Mouse (Mus musculus) gastrocnemius, postnatal 4 days (tissue): ENCODE results near the gene Itgav. TPM values are rescaled to one million over a fixed set of nuclear protein-coding genes. Genes with fewer than 3 reads are reported as not detected.
A peak's percentile ranks its signal among the peaks of the same experiment; 100 is the strongest.
"Not testable (repeated sequence)": the region's sequence is repeated elsewhere in the genome, so short reads cannot be mapped to it uniquely, and the experiment has no call there.

Source experiments
- DNase-seq, 2 experiments: peaks; one replicate each; pipeline ENCODE4 v3.0.0; 2021 to 2022; ENCODE audit warnings: low spot score in 2 of 2, mixed read lengths in 2 of 2
- total RNA-seq, 2 experiments: library from RNA; stranded (reverse); gene quantifications; 2 replicates each; pipeline ENCODE4 v1.2.3; 2021

The Itgav gene
- total RNA-seq, 2 experiments from 2014 or later, result 69.8 to 73.2 TPM

DNA sequence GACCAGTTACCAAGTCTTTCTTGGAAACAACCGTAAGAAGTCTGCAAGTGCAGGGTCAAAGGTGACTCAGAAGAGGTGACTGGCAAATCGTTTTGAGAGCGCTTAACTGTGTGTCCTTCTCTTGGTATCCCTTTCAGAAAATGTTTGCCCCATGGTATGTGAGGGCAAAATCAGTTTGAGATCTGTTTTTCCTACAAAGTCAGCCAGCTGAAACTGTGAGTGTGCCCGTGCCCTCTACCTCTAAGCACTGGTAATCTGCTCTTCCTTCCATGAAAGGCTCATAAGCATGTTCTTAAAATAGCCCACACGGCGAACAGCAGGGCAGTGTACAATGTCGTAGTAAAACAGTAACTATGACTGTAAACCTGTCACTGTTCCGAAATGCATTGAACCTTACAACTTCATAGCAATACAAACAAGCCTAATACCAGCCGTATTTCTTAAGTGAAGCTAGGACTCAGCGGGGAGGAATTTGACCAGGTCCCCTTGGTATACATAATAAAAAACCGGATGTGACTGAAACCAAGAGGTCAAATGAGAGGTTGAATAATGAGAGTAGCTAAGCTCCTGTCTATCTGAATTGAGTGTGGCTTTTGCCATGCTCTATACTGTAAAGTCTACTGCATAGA is 14.2 kb upstream of the Itgav start:
- DNase-seq, result no peak

DNA sequence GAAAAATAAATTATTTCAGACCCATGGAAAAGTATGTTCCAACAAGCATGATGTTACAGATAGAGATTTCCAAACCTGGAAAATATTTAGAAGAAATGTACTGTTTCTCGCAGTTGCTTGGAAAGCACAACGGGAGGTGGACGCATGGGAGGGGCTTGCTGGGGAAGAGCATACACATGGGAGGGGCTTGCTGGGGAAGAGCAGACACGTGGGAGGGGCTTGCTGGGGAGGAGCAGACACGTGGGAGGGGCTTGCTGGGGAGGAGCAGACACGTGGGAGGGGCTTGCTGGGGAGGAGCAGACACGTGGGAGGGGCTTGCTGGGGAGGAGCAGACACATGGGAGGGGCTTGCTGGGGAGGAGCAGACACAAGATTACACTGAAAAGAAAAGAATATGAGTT is 10.9 kb upstream of the Itgav start:
- DNase-seq, result not testable (repeated sequence)

DNA sequence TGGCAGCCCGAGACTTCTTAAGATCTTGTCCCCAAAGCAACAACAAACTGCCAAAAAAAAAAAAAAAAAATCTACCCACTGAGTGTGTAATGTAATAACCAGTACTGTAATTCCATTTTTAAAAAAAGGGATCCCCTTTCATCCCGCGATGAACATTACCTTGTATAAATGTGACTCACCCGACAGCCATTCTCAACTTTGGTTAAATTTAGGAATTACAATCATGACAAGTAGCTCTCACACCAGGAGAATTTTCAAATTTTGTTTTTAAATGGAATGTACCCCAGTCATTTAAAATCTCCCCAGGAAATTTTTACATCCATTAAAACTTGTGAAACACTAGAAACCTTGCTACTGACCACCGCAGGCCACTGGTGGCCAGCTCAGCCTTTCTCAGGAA is 10.3 kb upstream of the Itgav start:
- DNase-seq, result no peak

DNA sequence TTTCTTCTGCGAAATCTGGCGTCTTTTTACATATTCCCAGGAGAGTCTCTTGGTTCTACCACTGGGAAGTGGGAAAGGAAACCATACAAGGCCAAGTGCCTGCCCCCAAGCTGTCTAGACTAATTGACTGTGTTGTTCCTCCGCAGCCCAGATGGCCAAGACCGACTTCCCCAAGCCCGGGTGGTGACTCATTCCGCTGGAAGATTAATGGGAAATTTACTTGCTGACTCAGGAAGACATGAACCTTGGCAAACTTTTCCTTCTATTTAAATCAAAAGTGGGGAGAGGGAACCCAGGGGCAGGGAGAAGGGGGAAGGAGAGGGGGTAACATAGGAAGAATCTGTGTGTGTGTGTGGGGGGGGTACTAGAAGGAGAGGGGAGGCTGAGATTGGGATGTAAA is 9.4 kb upstream of the Itgav start:
- peak; percentile 29 to 69 for DNase-seq

DNA sequence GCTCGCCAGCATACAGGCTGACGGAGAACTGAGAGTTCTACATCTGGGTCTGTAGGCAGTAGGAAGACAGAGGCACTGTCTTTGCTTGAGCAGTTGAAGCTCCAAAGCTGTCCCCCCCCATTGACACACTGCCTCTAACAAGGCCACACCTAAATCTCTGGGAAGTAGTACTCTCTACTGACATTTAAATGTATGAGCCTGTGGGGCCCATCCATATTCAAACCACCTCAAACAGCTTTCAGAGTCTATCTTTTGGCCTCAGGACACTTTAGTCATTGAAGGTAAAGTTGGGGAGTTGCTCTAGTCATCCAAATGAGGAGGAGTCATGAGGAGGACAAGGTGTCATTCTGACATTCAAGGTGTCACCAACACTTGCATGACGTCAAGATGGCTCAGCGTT is 5.9 kb upstream of the Itgav start:
- DNase-seq, result no peak

DNA sequence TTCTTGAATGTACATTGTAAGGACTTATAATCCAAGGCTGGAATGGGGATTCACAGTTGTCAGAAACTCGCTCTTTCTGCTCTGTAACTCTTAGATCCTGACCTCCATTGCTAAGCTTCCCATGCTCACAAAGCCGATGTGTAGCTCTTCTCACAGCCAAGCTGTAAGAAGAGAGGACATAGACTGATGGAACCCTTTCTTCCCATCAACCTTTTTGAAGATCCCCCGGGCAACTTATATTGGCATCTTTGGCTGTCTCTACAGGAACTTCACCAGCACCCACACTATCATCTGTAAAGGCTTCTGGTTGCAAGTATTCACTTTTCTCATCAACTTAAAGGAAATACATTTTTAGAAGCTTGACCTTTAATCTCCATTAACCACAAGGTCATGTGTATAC is 2.6 kb upstream of the Itgav start:
- no peak for DNase-seq

DNA sequence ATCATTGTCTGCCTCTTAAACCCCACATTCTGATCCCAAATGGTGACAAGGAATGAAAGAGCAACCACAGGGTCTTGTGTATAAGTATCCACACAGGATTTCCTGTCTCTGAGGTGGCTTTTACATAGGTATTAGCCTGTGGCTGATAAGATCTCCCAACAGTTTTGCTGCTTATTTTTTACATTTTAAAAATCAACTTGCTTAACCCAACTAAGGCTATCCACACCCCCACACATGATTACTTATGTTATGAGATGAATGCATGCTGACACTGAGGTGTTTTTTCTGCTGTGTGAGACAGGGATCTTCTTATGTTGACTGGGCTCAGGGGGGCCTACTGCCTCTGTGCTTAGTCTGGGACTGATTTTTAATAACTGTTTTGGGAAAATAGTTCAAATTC is 1.3 kb upstream of the Itgav start:
- no peak for DNase-seq

DNA sequence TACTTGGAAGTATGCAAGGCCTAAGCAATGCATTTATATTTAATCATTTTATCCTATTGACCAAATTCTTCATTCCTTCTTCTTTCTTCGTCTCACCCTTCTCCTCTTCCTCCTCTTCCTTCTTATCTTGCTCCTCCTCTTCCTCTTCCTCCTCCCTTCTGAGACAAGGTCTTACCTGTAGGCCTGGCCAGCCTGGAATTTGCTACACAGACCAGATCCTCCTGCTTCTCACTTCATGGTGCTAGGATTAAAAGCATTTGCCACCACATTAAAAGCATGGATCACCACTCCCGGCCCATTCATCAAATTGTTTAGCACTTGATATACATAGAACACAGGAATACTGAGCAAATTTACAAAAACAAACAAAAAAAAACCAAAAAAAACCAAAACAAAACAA is 851 bp upstream of the Itgav start:
- DNase-seq, result no peak

DNA sequence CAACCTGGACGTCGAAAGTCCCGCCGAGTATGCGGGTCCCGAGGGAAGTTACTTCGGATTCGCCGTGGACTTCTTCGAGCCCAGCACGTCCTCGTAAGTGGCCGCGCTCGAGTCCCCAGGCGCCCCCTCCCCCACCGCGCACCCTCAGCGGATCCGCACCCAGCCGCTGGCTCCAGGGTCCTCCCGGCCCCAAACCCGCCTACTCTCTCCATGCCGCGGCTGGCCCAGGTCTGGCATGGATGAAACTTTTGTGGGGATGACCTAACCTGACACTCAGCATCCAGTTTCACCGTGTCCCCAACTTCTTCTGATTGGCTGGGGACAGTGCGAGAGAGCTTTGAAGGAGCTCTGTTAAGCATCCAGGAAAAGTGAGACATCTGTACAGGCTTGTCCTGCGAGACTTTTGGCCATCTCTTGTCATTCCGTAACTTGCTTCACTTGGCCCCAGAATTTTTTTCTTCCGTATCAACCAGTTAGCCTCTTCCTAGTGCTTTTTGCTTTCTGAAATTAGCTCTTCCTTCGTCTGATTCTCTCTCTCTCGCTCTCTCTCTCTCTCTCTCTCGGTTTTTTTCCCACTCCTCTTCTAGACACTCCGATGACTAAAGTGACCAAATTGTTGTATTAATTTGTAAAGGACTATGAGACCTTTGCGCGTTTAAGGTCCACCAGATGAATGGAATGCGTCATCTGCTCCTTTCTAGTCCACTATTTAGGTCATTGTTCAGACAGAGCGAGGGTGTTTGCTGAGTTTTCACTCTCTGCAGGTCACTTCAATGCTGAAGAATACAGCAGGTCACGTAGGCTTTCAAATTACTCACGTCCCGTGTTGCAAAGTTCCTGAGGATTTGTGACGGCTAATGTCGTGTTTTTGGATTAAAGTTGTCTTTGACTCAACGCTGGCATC is 882 bp downstream of the Itgav start:
- peak; percentile 50 to 68 for DNase-seq

DNA sequence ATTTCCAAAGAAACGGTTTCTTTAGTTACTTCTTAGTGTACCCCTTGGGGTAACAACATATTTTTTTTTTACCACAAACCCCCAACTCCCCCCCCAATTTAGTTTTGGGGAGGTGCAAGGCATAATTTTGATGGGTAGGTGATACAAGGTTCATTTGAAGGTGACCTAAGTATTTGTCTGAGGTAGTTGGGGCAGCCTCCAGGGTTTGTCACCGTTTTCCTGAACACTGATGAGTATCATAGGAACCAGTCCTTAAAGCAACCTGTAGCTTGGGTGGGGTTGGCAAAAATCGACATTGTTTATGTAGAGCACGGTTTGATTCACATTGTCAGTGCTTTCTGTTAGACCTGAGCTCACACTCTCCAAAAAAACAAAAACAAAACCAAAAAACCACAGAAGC is 1.6 kb downstream of the Itgav start:
- DNase-seq, result no peak

DNA sequence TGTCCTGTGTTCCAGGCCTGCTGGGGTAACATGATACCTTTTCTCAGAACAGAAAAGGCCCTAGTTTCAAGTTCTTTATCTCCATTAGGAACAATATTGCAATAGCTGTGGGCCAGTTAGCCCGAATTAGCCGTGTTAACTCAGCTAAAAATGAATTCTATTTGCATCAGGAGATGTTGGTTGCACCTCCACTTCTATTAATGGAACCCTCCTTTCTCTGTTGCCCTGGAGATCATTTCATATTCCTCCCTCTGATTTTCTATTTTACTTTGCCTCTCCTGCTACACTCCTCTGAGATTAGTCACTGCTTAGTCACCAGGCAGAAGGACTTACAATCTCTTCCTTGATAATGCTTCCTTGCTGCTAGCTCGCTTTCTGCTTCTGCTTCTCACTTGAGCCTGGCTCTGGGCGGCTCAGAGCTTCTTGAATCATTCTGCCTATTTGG is 4.1 kb downstream of the Itgav start:
- no peak for DNase-seq

DNA sequence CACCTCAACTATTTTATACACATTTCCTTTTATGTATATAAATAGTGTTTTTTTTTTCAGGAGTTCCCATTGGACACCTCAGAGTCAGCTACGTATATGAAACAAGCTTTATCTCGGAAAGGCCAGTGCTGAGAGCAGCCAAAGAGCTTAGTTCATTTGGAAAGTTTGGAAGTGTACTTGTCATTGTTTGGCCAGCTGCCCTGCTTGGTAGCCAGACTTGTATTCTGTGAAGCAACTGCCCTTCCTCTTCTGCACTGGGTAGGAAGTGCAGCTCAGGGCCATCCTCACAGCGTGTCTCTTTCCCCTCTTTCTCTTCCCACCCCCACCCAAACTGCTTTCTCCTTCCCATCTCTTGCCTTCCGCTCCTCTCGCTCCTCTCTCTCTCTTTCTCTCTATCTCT is 5.1 kb downstream of the Itgav start:
- peak; percentile 44 to 76 for DNase-seq

DNA sequence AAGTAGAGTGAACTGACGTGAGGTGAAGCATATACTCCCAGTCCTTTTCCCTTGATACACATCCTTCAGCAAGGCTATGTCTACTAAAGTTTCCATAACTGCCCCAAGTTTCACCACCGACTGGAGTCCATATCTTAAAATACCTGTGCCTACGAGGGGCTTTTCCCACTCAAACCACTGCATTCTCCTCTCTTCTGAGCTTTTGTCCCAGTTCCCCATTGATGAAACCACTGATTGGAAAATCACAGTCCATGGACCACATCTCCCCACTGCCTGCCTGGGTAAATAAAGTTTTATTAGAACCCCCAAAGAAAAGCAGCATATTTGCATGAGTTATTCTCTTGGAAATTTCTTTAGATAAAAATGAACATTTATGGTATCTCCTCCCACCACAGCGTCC is 8.7 kb downstream of the Itgav start:
- no peak for DNase-seq

DNA sequence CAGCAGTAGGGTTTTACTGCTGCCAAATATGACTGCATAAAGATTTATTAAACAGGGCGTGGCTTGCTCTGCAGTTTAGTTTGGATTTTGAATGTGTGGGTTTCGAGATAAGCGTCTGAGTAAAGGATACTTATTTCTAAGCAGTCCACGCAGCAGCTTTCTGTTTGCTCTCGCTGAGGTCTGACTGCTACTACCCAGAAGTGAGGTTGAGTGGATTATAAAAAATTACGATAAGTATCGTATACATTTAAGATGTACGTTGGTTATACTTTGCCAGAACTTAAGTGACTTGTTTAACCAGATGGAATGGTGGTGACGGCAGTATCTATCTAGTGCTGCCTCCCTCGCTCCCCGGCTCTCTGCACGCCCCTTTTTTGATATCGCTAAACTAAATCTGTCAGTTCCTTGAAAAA is 9.8 kb downstream of the Itgav start:
- no peak for DNase-seq

DNA sequence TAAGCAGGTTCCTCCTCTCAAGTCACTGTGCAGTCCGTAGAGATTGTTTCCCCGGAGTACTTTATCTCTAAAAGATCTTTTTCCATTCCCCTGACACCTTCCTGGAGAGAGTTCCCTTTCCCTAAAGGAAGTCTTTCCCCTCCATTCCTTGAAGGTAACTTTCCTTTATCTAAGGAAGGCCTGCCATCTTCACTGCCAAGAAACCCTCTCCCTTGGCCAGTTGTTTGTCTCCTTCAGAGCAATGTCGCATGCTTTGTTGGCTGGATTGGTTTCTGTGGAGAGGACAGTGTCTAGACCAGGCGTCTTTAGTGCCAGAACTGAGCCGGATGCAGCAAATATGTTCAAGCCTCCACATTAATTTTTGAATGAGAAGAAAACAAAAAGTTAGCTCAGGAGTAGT is 11.1 kb downstream of the Itgav start:
- no peak for DNase-seq

DNA sequence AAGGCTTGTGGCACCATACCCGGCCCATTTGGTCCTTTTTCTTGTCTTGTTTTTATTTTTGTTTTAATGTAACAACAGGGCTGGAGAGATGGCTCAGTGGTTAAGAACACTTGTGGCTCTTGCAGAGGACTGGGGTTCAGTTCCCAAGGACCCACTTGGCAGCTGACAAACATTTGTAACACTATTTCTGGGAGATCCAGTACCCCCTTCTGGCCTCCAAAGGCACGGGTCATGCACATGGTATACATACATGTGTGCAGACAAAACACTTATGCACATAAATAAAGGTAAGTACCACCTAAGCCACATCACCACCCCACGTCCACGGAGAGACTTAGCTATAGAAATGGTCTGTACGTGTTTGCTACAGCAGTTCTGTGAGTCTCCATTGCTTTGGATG is 12.6 kb downstream of the Itgav start:
- no peak for DNase-seq

DNA sequence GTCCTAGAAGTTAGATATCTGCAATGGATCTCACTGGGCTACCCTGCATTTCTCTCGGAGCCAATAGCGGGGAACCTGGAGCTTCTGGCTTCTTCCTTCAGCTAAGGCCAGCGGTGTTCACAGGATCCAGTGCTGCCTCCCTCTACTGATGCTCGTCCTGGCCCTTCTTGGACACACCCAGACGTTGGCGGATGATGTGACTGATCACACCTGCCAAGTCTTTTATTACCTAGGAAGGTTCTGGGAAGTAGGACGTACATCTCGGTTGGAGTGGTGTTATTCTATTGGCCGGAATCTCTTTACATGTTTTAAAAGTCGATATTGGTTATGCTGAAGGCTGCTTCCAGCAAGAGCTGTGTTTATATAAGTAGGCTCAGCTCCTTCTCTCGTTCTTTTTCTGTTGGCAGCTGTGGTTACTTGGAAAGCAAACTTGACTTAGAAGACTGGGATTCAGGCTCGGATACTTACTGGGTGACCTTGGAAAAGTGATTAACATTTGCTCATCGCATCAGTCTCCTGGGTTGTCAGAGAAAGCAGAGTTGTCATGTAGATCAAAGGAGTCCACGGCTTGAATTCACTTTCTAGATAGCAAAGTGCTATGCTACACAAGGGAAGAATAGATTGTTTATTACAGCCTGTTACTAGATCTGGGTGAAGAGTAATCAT is 14.5 kb downstream of the Itgav start:
- no peak for DNase-seq

DNA sequence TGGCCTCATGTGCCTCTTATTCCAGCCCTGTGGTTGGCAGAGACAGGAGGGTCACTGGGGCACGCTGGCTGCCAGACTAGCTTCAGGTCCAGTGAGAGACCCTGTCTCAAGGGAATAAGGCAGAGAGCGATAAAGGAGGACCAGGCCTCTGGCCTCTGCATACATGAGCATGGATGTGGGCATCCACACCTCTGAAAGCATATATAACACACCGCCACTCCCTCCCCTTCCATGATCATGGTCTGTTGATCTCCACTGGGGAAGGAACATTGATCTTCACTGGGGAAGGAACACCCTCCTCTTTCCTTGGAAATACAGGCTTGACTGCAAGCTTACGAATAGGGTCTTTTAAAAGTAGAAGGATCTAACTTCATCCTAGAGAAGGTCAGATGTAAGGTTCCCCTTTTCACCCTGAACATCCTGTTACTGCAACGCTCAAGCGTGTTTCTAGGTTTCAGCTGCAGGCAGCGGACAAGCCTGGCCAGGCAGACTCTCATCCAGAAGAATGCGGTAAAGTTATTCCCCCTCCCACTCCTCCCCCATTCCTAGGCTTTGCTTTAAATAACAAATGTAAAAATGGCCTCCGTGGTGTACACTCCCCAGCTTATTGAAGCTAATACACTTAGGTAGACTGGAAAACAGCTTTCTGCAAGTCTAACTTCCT is 15.4 kb downstream of the Itgav start:
- no peak for DNase-seq

DNA sequence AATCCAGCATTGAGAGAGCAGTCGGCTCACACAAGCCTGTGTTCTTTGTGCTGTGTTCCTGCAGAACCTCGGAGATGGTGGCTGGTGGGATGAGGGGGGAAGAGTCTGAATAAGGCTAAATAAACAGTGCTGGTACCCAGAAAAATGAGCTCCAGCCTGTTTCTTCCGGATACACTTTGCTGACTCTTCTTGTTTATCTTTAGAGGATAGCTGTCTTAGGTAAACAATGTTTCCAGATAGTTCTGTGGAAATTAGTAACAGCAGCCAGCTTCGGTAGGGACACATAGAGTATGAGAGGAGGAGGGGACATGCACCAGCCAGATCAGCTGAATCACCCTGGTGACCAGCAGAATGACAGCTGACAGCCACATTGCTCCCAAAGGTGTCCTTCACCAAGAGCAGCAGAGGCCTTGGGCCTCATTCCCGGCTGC is 16.4 kb downstream of the Itgav start:
- DNase-seq, result no peak

DNA sequence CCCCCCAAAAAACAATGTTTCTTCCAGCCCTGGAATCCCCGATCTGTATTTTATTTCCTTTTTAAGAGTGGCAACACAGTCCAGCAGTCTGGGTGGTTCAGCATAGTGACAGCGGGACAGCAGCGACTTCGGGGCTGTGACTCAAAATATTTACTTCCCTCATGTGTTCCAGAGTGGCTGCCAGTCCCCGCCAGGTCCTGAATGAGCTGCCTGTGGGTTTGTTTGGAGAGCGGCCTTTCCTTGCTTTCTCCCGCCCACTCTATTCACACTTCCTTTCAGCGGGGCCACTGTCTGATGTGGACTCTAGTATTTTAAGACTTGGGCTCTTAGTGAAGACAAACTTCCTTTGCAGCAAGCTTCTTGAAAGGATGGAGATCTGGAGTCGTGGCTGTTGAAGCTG is 18.0 kb downstream of the Itgav start:
- no peak for DNase-seq

DNA sequence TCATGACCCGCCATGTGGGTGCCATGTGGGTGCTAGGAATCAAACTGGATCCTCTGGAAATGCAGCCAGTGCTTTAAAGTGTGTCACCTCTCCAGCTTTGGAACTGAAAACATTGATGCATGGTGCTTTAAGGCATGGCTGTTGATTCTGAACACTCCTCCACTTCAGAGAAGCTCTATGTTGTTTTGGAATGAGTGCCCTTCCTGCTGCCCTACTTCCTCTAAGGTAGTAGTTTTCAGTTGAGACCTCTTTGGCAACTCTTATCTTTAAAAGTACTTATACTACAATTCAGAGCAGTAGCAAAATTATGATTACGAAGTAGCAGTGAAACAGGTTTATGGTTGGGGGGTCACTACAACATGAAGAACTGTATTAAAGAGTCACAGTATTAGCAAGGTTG is 18.6 kb downstream of the Itgav start:
- DNase-seq, result no peak
